Mouse (Mus musculus) layer of hippocampus, postnatal 14 days (tissue): ENCODE results near the gene Cadm4. TPM values are rescaled to one million over a fixed set of nuclear protein-coding genes. Genes with fewer than 3 reads are reported as not detected.
A peak's percentile ranks its signal among the peaks of the same experiment; 100 is the strongest.

Experiments used
- DNase-seq, 2 experiments: peaks; one replicate each; pipeline ENCODE4 v3.0.0; 2021 to 2022; ENCODE audit warnings: low spot score in 2 of 2, mixed read lengths in 1 of 2
- total RNA-seq, 2 experiments: library from RNA; stranded (reverse); gene quantifications; 2 replicates each; pipeline ENCODE4 v1.2.3; 2021

Gene Cadm4
- total RNA-seq, 2 experiments from 2014 or later = 220 to 227 TPM

GRCm38 (mm10) chr7:24528861-24529260 lies 47.0 kb downstream of the Cadm4 start:
- no peak for DNase-seq

GRCm38 (mm10) chr7:24529580-24529979 lies 47.8 kb downstream of the Cadm4 start:
- no peak for DNase-seq

DNA sequence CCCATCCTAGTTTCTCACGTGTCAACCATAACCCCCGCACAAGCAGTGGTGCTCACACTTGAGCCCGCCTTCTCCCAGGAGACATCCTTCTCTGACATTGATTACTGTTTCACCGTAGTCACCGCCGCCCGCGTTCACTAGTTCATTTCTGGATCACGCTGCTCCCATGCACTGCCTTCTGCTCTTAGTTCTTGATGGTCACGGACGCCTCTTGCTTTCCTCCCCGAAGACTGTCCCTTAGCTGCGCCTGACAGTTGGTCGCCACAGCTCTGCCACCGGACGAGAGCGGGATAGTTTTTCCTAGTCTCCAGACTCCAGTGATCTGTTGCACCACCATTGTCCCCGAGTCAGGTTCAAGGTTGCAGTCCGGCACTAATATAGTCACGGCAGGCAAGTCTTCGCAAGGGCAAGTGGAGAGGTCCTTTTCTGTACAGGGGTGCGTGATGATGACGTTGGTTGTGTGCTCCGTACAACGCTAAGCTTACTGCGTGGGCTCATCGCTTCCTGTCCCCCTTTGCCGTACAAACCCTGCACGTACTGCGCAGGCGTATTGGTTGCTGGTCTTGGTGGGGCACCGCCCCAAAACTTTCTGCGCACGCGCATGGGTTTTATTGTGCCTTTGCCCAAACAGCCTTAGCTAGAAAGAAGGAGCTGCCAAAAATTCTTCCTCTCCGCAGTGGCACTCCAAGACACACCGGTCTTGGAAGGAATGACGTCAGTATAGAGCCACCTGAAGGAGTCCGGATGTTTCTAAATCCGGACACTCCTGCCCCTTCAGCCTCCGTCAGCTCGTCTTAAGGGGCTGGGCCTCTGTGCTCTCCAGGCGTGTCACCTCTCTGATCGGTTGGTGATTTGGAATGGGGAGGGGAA lies 48.5 kb downstream of the Cadm4 start, which contains the start of gene Irgq:
Gene Irgq (plus strand): TSS at position 628 of the 870 bp plus-strand sequence.
- DNase-seq = peak; percentile 98 to 100

DNA sequence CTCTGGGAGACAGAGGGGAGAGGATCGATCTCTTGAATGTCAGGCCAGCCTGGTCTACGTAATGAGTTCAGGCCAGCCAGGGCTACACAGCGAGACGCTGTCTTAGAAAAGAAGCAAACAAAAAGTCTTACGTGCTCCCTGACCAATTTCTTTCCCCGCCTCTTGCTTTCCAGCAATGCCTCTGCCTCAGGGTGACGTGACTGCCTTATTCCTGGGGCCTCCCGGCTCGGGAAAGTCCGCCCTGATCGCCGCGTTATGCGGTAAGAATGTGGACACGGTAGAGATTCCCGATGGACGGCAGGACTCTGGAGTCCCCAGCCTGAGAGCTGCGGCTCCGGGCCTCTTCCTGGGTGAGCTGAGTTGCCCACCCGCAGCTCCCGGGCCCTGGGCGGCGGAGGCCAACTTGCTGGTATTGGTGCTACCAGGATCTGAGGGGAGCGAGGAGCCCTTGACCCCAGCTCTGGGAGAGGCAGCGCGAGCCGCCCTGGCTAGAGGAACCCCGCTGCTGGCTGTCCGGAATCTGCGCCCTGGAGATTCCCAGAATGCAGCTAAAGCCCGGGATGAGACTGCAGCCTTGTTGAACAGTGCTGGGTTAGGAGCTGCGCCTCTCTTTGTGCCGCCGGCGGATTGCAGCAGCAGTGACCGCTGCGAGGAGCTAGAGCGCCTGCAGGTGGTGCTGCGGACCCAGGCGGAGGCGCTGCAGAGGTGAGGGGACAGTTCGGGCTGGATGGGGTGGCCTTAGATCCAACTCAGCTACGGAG lies 49.6 kb downstream of the Cadm4 start:
- peak; percentile 72 to 79 for DNase-seq

DNA sequence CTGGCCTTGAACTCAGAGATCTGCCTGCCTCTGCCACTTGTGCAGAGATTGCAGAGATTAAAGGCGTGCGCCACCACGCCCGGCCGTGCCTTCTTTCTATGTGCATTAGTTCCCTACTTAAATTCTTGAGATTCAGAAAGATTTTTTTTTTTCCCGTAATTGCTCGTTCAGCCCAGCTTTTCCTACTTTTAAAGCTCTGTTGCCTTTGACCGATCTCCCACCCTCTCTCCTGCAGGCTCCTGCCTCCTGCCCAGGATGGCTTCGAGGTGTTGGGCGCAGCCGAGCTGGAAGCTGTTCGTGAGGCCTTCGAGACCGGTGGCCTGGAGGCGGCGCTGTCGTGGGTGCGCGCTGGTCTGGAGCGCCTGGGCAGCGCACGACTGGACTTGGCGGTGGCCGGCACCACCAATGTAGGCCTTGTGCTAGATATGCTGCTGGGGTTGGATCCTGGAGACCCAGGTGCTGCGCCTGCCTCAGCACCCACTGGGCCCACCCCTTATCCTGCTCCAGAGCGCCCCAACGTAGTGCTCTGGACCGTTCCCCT lies 51.3 kb downstream of the Cadm4 start:
- DNase-seq = no peak

GRCm38 (mm10) chr7:24533806-24534205 lies 52.0 kb downstream of the Cadm4 start:
- DNase-seq = no peak

DNA sequence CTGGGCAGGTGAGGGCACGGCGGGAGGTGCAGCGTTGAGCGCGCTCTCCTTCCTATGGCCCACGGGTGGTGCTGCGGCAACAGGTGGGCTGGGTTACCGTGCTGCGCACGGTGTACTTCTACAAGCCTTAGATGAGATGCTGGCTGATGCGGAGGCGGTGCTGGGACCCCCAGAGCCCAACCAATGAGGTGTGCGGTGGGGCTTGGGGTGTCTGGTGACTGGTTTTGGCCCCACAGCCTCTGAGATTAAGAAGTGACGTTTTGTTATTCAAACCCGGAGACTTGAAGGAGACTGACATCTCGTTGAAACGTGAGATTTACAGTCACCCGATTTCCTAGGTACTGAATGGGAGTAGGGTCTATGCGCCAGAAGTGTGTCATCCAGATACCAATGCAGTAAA lies 52.5 kb downstream of the Cadm4 start:
- DNase-seq = no peak

DNA sequence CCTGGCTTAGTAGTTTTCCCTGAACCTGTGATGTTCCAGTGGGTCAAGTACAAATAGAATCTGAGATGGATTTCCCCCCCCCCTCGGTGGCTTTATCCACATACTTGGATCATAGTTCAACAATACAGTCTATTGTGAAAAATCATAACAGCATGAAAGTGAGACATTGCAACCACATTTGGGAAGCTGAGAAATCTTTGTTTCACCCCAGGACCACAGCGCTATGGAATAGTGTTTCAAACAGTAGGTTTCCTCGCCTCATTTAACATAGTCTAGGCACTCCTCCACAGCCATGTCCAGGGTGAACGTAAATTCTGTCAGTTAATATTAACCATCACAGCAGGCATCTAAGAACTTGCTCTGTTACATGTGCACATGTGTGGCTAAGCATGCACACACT lies 55.3 kb downstream of the Cadm4 start:
- no peak for DNase-seq

GRCm38 (mm10) chr7:24537591-24537990 lies 55.8 kb downstream of the Cadm4 start:
- DNase-seq = no peak

DNA sequence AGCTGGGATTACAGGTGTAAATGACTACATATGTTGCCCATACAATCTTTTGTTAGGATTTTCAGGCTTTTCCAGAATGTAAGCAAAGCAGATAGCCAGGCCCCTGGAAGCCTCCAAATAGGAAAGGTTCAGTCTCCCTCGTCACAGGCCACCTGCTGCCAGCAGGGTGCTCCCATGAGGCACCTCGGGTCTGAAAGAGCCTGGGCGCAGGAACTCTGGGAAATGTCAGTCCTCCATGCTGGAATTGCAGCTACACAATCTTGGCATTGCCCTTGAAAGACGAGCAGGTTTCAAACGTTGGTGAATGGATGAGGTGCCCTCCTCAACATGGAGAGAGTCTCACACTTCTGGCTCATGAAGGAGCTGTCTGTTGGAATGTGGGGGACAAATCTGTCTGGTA lies 56.3 kb downstream of the Cadm4 start:
- peak; percentile 29 to 67 for DNase-seq

GRCm38 (mm10) chr7:24538701-24539100 lies 56.9 kb downstream of the Cadm4 start:
- DNase-seq = no peak

DNA sequence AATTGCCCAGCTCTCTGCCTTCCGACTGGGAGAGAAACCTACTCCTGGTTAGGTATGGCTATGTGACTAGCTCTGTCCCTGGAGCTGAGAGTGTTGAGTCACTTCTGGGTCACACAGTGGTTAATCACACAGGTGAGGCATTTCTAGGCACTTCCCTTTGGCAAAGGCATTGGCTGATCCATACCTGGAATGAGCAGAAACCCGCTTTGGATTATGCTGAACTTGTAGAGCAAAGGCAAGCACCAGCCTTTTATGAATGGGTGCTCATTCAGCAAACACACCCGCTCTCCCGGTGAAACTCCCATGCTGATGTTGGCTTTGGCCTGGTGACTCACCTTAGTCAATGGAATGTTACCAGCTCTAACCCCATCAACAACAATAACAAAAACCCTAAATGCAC lies 57.9 kb downstream of the Cadm4 start:
- DNase-seq = no peak

GRCm38 (mm10) chr7:24544506-24544905 lies 62.7 kb downstream of the Cadm4 start:
- DNase-seq = no peak

- no peak for DNase-seq
Observed at GRCm38 (mm10) chr7:24546068-24546614, 64.3 kb downstream of the Cadm4 start, which contains the start of the genes Pinlyp and Xrcc1. Gene Pinlyp, minus strand, starts transcription at chr7:24546118. Gene Xrcc1, plus strand, starts transcription at chr7:24546289.

GRCm38 (mm10) chr7:24546634-24547389 lies 65.0 kb downstream of the Cadm4 start:
- DNase-seq = peak; percentile 98 to 100

DNA sequence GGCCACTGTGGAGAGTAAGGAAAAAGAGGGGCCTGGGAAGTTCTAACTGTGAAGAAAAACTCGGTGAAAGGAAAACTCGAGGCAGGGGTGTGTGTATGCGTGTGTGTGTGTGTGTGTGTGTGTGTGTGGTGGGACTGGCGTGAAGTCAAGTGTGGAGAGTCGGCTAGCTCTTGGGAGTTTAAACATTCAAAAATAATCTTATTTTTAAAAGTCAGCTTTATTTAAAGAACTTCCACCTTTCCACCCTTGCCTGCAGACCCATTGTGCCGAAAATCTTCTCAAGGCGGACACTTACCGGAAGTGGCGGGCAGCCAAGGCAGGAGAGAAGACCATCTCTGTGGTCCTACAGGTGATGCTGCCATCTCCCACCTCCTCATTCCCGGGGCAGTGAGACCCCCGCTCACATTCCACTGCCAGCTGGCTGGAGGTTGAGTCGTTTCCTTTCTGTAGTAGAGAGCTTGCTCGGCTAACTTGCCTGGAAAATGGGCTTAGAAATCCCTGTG lies 65.8 kb downstream of the Cadm4 start:
- no peak for DNase-seq

DNA sequence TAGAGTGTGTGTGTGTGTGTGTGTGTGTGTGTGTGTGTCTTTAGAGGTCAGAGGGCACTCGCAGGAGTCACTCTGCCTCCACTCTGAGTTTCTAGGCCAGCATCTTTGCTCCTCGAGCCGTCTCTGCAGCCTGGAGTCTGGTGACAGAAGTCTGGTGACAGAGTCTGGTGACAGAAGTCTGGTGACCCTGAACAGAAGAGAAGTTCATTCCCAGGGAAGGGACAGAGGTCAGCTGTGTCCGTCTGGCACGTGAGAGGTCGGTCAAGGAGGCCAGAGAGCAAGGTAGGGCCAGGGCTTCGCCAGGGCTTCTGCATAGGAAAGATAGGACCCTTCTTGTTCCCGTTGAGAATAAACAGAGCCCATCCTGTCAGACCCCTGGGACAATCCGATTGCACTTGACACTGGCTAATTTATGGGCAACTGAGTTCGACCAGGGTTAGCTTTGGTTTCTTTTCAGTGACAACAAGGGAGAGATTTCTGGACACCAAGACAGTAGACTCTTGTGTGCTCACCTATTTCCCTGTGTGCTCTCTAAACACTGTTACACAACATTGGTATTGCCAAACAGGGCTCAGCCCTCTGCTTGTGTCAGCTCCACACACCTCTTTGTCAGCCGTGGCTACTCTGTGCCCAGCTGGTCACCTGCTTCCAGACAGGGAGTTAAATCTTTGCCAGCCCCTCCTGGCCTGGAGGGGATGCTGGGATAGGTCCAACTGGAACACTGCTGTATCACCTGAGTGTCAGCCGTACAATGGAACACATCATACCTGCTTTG lies 70.3 kb downstream of the Cadm4 start:
- no peak for DNase-seq
